Mouse (Mus musculus) lung, postnatal 0 days (tissue): Measurements from ENCODE around the gene Ska2.

ENCODE experiments used
- CTCF ChIP-seq: IDR thresholded peaks from 2 replicates; pipeline ENCODE4 v1.5.1; 2016; ENCODE audit warnings: antibody characterized with exemption, mild to moderate bottlenecking
- EP300 ChIP-seq: IDR thresholded peaks from 2 replicates; pipeline ENCODE4 v1.6.1; 2016; ENCODE audit warnings: antibody characterized with exemption, mild to moderate bottlenecking, control low read depth

DNA sequence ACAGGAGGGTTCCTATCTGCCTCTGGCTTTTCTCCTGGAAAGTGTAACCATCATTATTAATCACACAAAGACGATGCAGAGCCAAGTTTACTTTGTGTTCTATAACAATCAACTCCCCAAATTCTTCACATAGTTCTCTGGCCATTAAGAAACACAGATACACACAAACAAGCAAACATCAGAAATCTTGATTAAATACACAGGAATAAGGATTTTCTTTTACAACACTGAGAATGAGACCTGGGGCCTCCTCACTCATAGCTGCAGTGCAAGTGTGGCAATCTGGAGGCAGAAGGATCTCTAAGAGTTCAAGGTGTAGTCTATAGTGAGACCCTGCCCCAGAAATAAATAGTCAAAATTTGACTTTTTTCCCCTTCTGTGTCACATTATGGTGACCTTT is 25.3 kb upstream of the Ska2 start:
- TF ChIP-seq CTCF (no peak), EP300 (no peak)
